Mouse (Mus musculus): Measurements from ENCODE around the gene Avpr1b. TPM values are rescaled to one million over a fixed set of nuclear protein-coding genes. Genes with fewer than 3 reads are reported as not detected.
A peak's percentile ranks its signal among the peaks of the same experiment; 100 is the strongest.
"Not testable (repeated sequence)": the region's sequence is repeated elsewhere in the genome, so short reads cannot be mapped to it uniquely, and the experiment has no call there.

Gene Avpr1b
- not detected in 2 replicates for polyA plus RNA-seq (2011; ENCODE audit: insufficient read length, low read depth, missing spikeins)

DNA sequence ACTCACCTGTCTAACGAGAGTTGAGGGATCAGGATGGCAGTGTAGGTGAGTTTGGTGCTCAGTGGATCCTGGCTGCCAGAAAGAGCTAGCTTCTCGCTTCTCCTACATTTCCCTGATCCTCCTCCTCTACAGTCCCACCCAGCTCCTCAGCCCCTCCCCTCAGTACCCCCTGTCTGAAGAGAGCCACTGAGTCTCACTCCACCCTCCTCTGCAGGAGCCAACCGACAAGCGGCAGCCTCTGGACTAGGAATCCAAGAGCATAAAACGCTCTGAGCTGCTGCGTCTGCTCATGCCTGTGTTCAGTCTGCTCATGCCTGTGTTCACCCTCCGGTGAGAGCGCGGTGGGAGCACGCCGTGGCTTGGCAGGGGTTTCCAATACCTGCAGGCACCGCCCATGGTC, at the start of gene Avpr1b:
Avpr1b (plus strand) TSS at position 335 of the 400 bp plus-strand sequence.
- Histone ChIP-seq H3K4me1 (ENCODE audit: control insufficient read depth, insufficient read depth, low read length) (no peaks in the 10 kb centered on the region), H3K27ac (ENCODE audit: insufficient read depth, low read length) (no peak within 1 kb of the TSS), H3K4me3 (ENCODE audit: insufficient read depth, low read length) (no peak within 1 kb of the TSS)
- TF ChIP-seq CTCF (IDR thresholded peaks at IDR 0.05; ENCODE audit: borderline replicate concordance, insufficient read depth, low read length): no peak
- no peak for TF ChIP-seq POLR2A (IDR thresholded peaks at IDR 0.05; ENCODE audit: low read depth, low read length)

DNA sequence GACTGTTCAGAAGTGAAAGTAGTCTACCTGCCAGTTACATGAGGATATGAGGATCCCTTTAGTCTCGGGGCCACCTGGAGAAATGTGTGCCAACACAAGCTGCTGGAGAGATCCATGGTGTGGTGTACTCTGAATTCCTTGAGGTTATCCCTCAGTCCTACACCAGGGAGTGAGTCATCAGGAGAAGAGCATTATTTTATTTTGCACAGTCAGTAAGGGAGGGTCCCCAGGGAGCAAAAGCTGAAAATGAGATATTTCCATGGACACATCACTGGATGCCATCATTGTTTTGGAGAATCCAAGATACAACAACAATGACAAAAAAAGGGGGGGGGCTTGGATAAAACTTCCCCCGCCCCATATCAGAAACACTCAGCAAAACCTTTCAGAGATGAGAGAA, 47.1 kb upstream of the Avpr1b start:
- TF ChIP-seq CTCF (IDR thresholded peaks at IDR 0.05; ENCODE audit: borderline replicate concordance, insufficient read depth, low read length) (no peak), POLR2A (IDR thresholded peaks at IDR 0.05; ENCODE audit: low read depth, low read length) (no peak)
- Histone ChIP-seq H3K4me1 (ENCODE audit: control insufficient read depth, insufficient read depth, low read length) (0 out of 2 replicates have a peak, but pooled peaks cover 4% of the 10 kb centered on the region), H3K27ac (ENCODE audit: insufficient read depth, low read length) (no peak overlapping the region), H3K4me3 (ENCODE audit: insufficient read depth, low read length) (no peak overlapping the region)

DNA sequence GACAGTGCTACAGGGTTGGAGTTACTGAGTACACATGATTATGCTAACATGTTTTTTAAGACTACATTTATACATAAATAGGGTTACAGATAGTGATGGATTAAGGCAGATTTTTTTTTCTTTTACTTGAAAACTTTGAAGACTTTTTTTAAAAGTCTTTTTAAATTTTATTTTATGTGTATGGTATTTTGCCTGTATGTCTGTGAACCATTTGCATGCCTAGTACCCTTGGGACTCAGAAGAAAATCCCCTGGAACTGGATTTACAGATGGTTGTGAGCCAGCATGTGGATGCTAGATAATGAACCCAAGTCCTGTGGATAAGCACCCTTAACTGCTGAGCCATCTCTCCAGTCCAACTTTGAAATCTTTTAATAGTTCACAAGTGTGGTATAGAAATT, 45.6 kb upstream of the Avpr1b start:
- TF ChIP-seq CTCF (IDR thresholded peaks at IDR 0.05; ENCODE audit: borderline replicate concordance, insufficient read depth, low read length) (no peak), POLR2A (IDR thresholded peaks at IDR 0.05; ENCODE audit: low read depth, low read length) (no peak)
- Histone ChIP-seq H3K4me1 (ENCODE audit: control insufficient read depth, insufficient read depth, low read length) (0 out of 2 replicates have a peak, but pooled peaks cover 4% of the 10 kb centered on the region), H3K27ac (ENCODE audit: insufficient read depth, low read length) (no peak overlapping the region), H3K4me3 (ENCODE audit: insufficient read depth, low read length) (no peak overlapping the region)

DNA sequence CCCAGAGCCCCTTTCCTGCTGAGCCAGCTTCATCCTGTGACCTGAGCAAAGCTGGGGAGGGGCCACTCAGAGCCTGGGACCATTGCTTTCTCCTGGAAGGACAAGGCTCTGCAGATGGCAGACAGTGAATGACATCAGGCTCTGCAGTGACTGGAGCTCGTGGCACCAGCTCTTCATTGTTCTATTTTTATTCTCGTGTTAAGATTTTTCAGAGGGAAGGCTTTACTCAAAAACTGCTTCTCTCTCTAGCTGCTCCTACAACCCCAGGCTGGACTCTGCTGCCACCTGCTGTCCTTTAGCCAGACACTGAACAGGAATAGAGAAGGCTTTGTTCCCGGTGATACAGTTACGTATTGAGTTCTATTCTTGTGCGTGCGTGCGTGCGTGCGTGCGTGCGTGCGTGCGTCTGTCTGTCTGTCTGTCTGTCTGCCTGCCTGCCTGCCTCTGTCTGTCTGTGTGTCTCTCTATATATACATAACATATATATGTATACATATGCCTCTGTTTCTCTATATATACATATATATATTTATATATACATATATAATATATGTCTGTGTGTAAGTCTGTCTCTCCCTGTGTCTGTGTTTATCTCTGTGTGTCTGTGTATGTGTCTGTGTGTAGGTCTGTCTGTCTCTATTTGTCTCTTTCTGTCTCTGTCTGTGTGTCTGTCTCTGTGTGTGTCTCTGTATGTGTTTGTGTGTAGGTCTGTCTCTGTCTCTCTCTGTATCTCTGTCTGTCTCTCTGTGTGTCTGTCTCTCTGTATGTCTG, 43.8 kb upstream of the Avpr1b start:
- H3K4me3 ChIP-seq (ENCODE audit: insufficient read depth, low read length): no peak overlapping the region
- H3K27ac ChIP-seq (ENCODE audit: insufficient read depth, low read length): no peak overlapping the region
- no peak for TF ChIP-seq POLR2A (IDR thresholded peaks at IDR 0.05; ENCODE audit: low read depth, low read length)
- TF ChIP-seq CTCF (IDR thresholded peaks at IDR 0.05; ENCODE audit: borderline replicate concordance, insufficient read depth, low read length): peak; percentile 84
- H3K4me1 ChIP-seq (ENCODE audit: control insufficient read depth, insufficient read depth, low read length): 0 out of 2 replicates have a peak, but pooled peaks cover 2% of the 10 kb centered on the region

DNA sequence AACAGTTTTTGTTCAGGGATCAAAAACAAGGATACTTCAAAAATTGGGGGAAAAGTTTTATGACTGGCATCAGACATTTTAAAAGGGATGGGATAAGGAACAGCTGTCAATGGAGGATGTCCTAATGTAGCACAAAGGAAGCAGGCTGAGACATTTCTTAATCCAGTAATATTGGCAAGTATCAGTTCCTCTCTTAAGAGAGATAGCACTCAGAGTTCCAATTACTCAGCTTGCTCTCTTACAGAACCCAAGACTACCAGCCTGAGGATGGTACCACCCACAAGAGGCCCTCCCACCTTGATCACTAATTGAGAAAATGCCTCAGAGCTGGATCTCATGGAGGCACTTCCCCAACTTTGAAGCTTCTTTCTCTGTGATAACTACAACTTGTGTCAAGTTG, 38.5 kb upstream of the Avpr1b start:
- no peak overlapping the region for H3K27ac ChIP-seq (ENCODE audit: insufficient read depth, low read length)
- TF ChIP-seq CTCF (IDR thresholded peaks at IDR 0.05; ENCODE audit: borderline replicate concordance, insufficient read depth, low read length) (no peak), POLR2A (IDR thresholded peaks at IDR 0.05; ENCODE audit: low read depth, low read length) (no peak)
- no peaks in the 10 kb centered on the region for H3K4me1 ChIP-seq (ENCODE audit: control insufficient read depth, insufficient read depth, low read length)
- no peak overlapping the region for H3K4me3 ChIP-seq (ENCODE audit: insufficient read depth, low read length)

DNA sequence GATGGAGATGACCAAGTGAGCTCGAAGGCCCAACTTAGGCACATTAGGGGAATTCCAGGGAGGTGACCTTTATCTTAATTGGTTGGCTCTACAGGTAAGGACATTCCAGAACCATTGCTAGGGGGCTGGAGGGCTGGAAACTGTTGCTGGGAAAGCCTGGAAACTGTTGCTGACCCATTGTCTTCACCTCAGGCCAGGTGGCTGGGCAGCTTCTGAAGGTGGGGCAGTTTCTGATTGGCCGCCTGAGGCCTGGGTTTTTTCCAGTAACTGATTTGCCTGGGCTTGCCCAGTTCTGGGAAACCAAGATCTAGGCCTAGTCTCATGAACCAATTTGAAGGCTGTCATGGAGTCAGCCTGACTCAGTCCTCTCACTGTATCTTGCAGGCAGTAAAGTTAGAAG, 37.0 kb upstream of the Avpr1b start:
- no peaks in the 10 kb centered on the region for H3K4me1 ChIP-seq (ENCODE audit: control insufficient read depth, insufficient read depth, low read length)
- no peak overlapping the region for H3K27ac ChIP-seq (ENCODE audit: insufficient read depth, low read length)
- no peak overlapping the region for H3K4me3 ChIP-seq (ENCODE audit: insufficient read depth, low read length)
- TF ChIP-seq POLR2A (IDR thresholded peaks at IDR 0.05; ENCODE audit: low read depth, low read length): no peak
- TF ChIP-seq CTCF (IDR thresholded peaks at IDR 0.05; ENCODE audit: borderline replicate concordance, insufficient read depth, low read length): no peak

DNA sequence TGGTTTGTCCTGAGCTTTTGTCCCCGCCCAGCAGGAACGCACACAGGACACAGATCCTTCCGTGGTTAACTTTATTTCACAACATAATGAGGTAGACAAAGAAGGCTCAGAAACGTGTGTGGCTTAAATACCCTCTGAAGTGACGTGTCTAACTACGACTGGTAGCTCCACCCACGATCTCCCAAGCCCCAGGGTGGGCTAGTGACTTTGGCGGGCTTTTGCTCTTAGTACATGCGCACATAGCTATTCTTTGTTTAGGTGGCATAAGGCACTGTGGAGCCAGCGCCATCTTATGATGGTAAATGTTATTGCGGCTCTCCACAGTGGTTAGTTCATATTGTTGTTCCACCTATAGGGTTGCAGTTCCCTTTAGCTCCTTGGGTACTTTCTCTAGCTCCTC, 33.0 kb upstream of the Avpr1b start:
- not testable (repeated sequence) for H3K27ac ChIP-seq (ENCODE audit: insufficient read depth, low read length); H3K4me1 ChIP-seq (ENCODE audit: control insufficient read depth, insufficient read depth, low read length); H3K4me3 ChIP-seq (ENCODE audit: insufficient read depth, low read length)

DNA sequence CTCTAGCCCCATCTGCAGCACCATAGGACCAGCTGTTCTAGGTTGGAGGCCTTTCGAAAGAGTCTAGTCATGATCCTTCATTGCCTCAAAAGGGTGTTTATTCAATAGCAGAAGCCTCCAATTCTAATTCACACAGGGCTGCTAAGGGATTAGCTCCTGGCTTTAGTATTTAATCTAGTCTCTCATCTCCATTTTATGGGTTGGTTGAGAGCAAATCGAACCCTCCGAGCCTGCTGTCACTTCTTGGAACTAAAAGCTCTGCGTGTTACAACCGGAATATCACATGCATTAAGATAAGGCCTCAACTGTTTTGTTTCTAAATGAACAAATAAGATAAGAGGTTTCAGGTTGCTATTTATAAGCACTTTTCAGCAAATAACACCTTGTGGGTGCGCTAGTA, 29.3 kb upstream of the Avpr1b start:
- Histone ChIP-seq H3K4me3 (ENCODE audit: insufficient read depth, low read length) (no peak overlapping the region), H3K27ac (ENCODE audit: insufficient read depth, low read length) (no peak overlapping the region), H3K4me1 (ENCODE audit: control insufficient read depth, insufficient read depth, low read length) (no peaks in the 10 kb centered on the region)
- TF ChIP-seq CTCF (IDR thresholded peaks at IDR 0.05; ENCODE audit: borderline replicate concordance, insufficient read depth, low read length) (no peak), POLR2A (IDR thresholded peaks at IDR 0.05; ENCODE audit: low read depth, low read length) (no peak)

DNA sequence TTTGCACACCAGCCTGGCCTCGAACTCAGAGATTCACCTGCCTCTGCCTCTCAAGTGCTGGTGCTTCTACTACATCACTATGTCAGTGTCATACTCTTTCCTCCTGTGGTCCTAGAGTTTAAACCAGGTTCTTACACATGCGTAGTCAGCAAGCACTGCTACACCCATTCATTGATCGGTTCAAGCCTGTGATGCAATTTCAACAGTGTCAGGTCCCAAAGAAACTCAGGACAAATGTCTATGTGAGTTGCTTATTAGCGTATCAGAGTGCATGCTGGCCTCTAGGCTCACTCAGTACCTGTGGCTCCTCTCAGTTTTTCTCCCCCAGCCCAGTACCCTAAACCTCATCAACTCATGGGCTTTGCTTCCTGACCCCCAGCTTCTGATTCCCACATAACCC, 28.6 kb upstream of the Avpr1b start:
- Histone ChIP-seq H3K27ac (ENCODE audit: insufficient read depth, low read length) (no peak overlapping the region), H3K4me1 (ENCODE audit: control insufficient read depth, insufficient read depth, low read length) (no peaks in the 10 kb centered on the region), H3K4me3 (ENCODE audit: insufficient read depth, low read length) (no peak overlapping the region)
- TF ChIP-seq POLR2A (IDR thresholded peaks at IDR 0.05; ENCODE audit: low read depth, low read length) (no peak), CTCF (IDR thresholded peaks at IDR 0.05; ENCODE audit: borderline replicate concordance, insufficient read depth, low read length) (no peak)

DNA sequence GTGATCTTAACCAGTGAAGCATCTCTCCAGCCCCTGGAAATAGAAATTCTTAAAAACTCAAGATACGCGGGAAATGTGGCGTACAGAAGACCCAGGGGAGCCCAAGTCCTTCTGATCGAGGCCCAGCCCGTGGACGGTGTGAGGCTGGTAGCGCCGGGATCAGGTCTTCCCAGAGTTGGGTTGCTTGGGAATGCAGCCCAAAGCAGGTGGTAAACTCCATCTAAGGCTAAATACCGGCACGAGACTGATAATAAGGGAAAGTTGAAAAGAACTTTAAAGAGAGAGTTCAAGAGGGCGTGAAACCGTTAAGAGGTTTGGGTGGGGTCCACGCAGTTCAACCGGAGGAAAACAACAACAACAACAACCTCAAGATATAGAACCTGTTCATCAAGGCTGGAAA, 25.3 kb upstream of the Avpr1b start:
- no peak overlapping the region for H3K27ac ChIP-seq (ENCODE audit: insufficient read depth, low read length)
- no peaks in the 10 kb centered on the region for H3K4me1 ChIP-seq (ENCODE audit: control insufficient read depth, insufficient read depth, low read length)
- H3K4me3 ChIP-seq (ENCODE audit: insufficient read depth, low read length): no peak overlapping the region
- TF ChIP-seq POLR2A (IDR thresholded peaks at IDR 0.05; ENCODE audit: low read depth, low read length) (no peak), CTCF (IDR thresholded peaks at IDR 0.05; ENCODE audit: borderline replicate concordance, insufficient read depth, low read length) (no peak)

Measured in embryonic fibroblast, embryonic 13.5 days (primary cell).